Mouse (Mus musculus) liver, embryonic 16.5 days (tissue): ENCODE measurements around the gene Emc10. TPM values are rescaled to one million over a fixed set of nuclear protein-coding genes. Genes with fewer than 3 reads are reported as not detected.

Experiments
- ATAC-seq: fragments of 200-750 bp; cut with Nextera tagmentation; 2 replicates; pipeline ENCODE4 v1.8.0; 2017; ENCODE audit warnings: low read depth, mild to moderate bottlenecking, moderate number of reproducible peaks, moderate library complexity
- H3K27ac ChIP-seq: fragments of 300-500 bp; sonication (generic); 2 replicates; pipeline ENCODE4 v1.5.1; 2014; ENCODE audit warnings: mild to moderate bottlenecking, low read length
- H3K27me3 ChIP-seq: fragments of 300-500 bp; sonication (generic); 2 replicates; pipeline ENCODE4 v1.6.1; 2014; ENCODE audit warnings: low read depth, low read length, mixed read lengths; ENCODE audit not compliant: control insufficient read depth, insufficient read depth
- H3K36me3 ChIP-seq: fragments of 300-500 bp; sonication (generic); 2 replicates; pipeline ENCODE4 v1.6.1; 2014; ENCODE audit warnings: mild to moderate bottlenecking; ENCODE audit not compliant: control insufficient read depth, insufficient read depth
- H3K4me1 ChIP-seq: fragments of 300-500 bp; sonication (generic); 2 replicates; pipeline ENCODE4 v1.6.1; 2014; ENCODE audit warnings: low read depth, low read length, mixed read lengths; ENCODE audit not compliant: control insufficient read depth
- H3K4me2 ChIP-seq: fragments of 300-500 bp; sonication (generic); 2 replicates; pipeline ENCODE4 v1.6.1; 2014; ENCODE audit warnings: low read depth, low read length, mixed read lengths
- H3K4me3 ChIP-seq: fragments of 300-500 bp; sonication (generic); 2 replicates; pipeline ENCODE4 v1.5.1; 2014; ENCODE audit warnings: low read depth, mild to moderate bottlenecking, low read length
- H3K9ac ChIP-seq: fragments of 300-500 bp; sonication (generic); 2 replicates; pipeline ENCODE4 v1.6.1; 2014; ENCODE audit warnings: low read depth, low read length
- H3K9me3 ChIP-seq: fragments of 300-500 bp; sonication (generic); replicated peaks from 2 replicates; pipeline ENCODE4 v1.6.1; 2016; ENCODE audit warnings: low read length; ENCODE audit not compliant: control insufficient read depth
- WGBS: fragments of 180-500 bp; shearing (Covaris S2); extraction: QIAGEN DNeasy Blood & Tissue Kit; methylation state at CpG from one replicate; pipeline ENCODE4 v1.1.7; 2014; ENCODE audit not compliant: insufficient replicate concordance; 5-methylcytosine and 5-hydroxymethylcytosine counted together
- polyA plus RNA-seq: library from polyadenylated mRNA; unstranded; fragments of >200 nt; fragmentation: Nextera tagmentation; extraction: Ambion mirVana; gene quantifications from 2 replicates; pipeline ENCODE4 v1.2.1, GENCODE M21; 2015

Gene Emc10
- polyA plus RNA-seq, 1 experiment from 2014 or later, result 40.6 TPM

DNA sequence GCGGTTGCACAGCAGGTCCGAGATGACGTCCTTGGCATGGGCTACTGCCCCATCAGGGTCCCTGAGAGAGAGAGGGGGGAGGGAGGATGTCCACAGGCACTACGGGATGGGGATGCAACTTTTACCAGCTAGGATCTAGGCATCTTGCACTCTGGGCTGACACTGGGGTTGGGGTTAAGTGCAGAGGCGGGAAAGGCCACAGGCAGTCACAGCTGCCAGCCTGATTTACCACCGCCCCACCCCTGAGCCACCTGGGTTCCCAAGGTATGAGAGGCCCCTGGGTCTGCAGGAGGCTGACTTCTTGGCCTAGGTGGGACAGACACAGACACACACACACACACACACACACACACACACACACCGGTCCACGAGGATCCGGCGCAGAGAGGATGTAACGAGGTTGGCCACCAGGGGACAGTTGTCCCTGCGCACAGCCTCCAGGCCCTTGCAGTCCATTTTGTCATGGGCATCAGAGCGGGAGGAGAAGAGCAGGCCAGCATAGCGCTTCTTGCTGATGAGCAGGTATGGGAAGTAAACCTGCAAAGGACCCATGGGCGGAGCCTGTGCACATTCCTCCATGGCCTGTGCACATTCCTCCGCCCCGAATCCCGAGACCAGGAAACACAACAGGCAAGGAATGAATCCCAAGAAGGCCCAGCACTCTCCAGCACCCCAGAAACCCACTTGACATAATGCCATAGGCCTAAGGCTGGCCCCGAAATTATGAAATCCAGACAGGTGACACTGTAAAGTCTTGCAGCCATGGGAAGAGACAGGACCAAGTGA, 38.5 kb upstream of the Emc10 start:
- Histone ChIP-seq H3K27me3 (no peaks in the 10 kb centered on the region), H3K4me2 (no peak overlapping the region), H3K36me3 (peaks cover 39% of the 10 kb centered on the region), H3K4me1 (no peaks in the 10 kb centered on the region; the same call in 1 of the 2 replicates), H3K4me3 (no peak overlapping the region), H3K27ac (no peak overlapping the region), H3K9ac (no peak overlapping the region), H3K9me3 (no peaks in the 10 kb centered on the region)
- ATAC-seq, result no peak
- 85% methylated on average over 19 of the region's 19 CpGs for WGBS

DNA sequence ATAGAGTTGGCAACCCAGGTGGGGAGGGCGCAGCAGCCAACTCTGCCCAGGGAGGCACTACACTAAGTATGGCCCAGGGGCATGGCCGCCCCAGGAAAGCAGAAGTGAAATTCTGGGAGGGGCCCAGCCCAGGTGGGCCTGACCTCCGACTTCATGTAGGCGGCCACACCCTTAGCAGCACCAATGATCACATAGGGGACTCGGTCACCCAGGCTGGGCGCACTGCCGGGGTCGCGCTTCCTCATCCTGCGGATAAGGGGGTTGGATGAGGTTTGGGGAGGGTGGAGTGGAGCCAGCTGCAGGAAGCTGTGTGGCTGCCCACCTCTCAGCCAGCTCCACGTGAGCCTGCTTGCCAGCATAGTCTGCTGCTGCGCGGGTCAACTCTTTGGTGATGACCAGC, 37.9 kb upstream of the Emc10 start:
- no peak overlapping the region for H3K27ac ChIP-seq
- H3K4me1 ChIP-seq, result no peaks in the 10 kb centered on the region; the same call in 1 of the 2 replicates

DNA sequence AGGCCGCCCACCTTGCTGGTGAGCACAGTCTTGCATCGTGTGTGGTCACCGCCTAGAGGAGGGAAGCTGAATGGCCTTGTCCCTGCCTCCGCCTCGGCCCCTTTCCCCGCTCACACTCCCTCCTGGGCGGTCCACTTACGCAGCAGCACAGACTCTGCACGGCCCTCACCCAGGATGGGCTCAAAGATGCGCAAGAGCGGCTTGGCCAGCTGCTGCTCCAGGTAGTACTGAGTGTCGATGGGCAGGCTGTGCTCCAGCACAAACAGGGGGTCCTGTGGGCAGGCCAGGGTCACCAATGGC, 37.4 kb upstream of the Emc10 start:
- Histone ChIP-seq H3K4me3 (no peak overlapping the region), H3K9me3 (no peaks in the 10 kb centered on the region), H3K4me2 (no peak overlapping the region), H3K4me1 (no peaks in the 10 kb centered on the region; the same call in 1 of the 2 replicates), H3K27ac (no peak overlapping the region), H3K9ac (no peak overlapping the region), H3K27me3 (peaks cover under 1% of the 10 kb centered on the region; the same call in 1 of the 2 replicates), H3K36me3 (peaks cover 30% of the 10 kb centered on the region)
- ATAC-seq, result no peak
- WGBS, result 87% methylated on average over 12 of the region's 12 CpGs

More for the DNA sequence above, 37.9 kb upstream of the Emc10 start:
- no peak for ATAC-seq
- Histone ChIP-seq H3K9ac (no peak overlapping the region), H3K4me2 (no peak overlapping the region), H3K9me3 (no peaks in the 10 kb centered on the region), H3K36me3 (peaks cover 35% of the 10 kb centered on the region), H3K4me3 (no peak overlapping the region), H3K27me3 (no peaks in the 10 kb centered on the region)
- 73% methylated on average over 13 of the region's 13 CpGs for WGBS

DNA sequence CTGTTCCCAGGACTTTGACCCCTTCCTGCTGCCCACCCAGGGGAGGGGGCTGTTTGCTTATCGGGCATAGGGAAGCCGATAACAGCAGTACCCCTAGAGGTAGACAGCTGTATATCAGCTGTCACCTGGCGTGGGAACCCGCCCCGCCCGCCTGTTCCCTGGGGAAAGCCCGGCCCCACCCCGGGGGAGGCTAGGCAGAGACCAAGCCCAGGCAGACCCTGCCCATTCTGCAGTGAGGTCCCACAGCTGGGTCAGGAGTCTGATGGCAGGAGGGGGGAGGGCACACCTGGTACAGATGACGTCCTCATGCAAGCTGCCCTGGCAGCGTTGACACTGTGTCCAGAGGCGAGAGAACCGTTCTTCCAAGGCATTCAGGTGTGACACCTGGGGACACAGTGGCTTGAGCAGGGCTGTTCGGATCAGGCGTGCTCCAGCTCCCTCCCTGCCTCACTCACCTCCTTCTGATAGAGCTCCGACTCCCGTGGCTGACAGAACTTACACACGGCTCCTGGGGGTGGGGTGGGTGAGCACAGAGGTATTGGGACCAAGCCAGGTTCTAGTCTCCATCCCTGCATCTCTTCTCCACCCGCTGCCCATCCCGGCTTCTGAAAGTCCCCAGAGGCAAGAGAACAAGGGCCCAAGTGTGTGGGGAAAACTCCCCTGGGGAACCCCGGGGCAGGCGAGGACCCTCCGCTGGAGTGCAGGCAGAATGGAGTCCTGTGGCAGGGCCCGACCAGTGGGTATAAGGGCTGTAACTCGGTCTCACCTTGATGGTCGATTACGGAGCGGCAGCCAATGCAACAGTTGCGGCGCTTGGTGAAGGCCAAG, 36.8 kb upstream of the Emc10 start:
- Histone ChIP-seq H3K27me3 (peaks cover 4% of the 10 kb centered on the region; the same call in 1 of the 2 replicates), H3K36me3 (peaks cover 25% of the 10 kb centered on the region), H3K4me1 (peaks cover 3% of the 10 kb centered on the region), H3K27ac (no peak overlapping the region), H3K4me2 (no peak overlapping the region), H3K9ac (no peak overlapping the region), H3K4me3 (no peak overlapping the region), H3K9me3 (no peaks in the 10 kb centered on the region)
- ATAC-seq, result no peak
- 73% methylated on average over 29 of the region's 29 CpGs for WGBS

DNA sequence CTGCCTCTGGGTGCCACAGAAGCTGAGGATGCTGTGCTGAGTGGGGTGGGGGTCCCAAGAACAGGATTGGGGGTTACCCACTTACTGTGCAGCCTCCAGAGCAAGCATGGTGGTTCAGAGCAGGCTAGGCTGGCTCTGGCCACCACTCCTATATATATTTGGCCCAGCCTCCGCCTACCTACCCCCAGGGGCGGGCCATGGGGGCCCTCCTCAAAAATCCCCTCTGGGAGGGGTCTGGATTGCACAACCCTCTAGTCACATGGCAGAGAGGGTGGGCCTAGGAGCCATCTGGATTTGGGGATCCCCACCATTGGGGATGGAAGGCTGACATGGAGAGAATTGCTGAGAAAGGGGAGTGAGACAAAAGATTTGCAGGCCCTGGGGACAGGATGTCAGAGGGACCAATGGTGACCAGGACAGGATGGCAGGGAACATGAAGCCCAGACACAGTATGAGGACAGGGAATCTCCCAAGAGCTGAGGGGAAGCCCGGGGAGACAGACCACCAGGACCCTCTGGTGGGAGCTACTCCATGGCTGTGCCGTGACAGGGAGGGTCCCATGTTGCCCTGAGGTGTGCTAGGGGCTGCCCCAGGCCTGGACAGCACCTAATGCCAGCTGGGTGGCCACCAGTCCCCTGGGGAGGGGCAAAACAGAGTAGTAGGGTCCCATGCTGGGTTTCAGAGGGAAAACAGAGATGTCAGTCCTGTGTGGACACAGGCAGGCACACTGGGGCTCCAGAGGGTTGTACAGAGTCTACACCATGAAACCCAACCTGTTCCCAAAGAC, 35.8 kb upstream of the Emc10 start, which contains the start of gene Spib:
TSS of gene Spib (minus strand) at position 126 of the 787 bp plus-strand sequence.
- Histone ChIP-seq H3K27me3 (peaks cover 4% of the 10 kb centered on the region; the same call in 1 of the 2 replicates), H3K4me3 (no peak within 1 kb of the TSS), H3K27ac (no peak within 1 kb of the TSS), H3K36me3 (peaks cover 15% of the 10 kb centered on the region), H3K4me2 (no peak within 1 kb of the TSS), H3K9me3 (no peaks in the 10 kb centered on the region), H3K9ac (no peak within 1 kb of the TSS), H3K4me1 (peaks cover 9% of the 10 kb centered on the region)
- no peak for ATAC-seq
- 76% methylated on average over 4 of the region's 4 CpGs for WGBS

DNA sequence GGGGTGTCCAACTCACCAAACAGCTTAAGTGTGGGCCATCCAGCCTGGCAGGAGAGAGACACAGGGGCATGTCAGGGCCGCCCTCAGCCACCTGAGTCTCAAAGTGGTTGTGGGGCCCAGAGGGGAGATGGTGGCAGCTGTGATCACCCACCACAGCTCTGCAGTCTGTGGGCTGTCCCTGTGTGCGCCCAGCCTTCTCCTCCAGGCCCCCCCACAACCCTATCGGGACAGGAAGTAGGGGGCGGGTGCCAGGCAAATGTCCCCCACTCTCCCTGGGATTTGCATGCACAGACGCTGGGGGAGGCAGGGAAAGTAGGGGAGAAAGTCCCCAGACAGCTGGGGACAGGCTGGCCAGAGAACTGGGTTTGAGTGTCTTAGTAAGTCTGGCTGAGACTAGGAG, 34.9 kb upstream of the Emc10 start:
- ATAC-seq, result no peak
- WGBS, result 25% methylated on average over 5 of the region's 5 CpGs
- Histone ChIP-seq H3K4me3 (no peak overlapping the region), H3K4me2 (no peak overlapping the region), H3K27ac (no peak overlapping the region), H3K36me3 (peaks cover 14% of the 10 kb centered on the region), H3K9ac (no peak overlapping the region), H3K9me3 (no peaks in the 10 kb centered on the region), H3K27me3 (peaks cover 5% of the 10 kb centered on the region; the same call in 1 of the 2 replicates), H3K4me1 (peaks cover 9% of the 10 kb centered on the region)

DNA sequence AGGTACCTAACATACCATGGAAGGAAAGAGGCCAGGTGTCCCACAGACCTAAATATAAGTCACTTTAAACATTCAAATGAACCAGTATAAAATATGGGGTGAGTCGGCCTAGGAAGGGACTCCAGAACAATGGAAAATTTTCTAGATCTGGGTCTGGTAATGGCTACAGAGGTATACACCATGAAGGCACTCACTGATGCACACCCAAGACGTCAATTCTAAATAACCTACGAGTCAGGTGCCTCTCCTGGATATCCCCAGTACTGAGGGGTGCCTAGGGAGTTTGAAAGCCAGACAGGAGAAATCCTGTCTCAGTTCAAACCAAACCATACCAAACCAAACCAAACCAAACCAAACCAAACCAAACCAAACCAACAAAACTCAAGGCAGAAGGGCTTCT, 34.2 kb upstream of the Emc10 start:
- Histone ChIP-seq H3K4me2 (no peak overlapping the region), H3K4me3 (no peak overlapping the region), H3K4me1 (peaks cover 9% of the 10 kb centered on the region), H3K9ac (no peak overlapping the region), H3K27ac (no peak overlapping the region), H3K36me3 (peaks cover 13% of the 10 kb centered on the region), H3K9me3 (no peaks in the 10 kb centered on the region), H3K27me3 (peaks cover 11% of the 10 kb centered on the region)
- 62% methylated on average over 3 of the region's 3 CpGs for WGBS
- ATAC-seq, result no peak

DNA sequence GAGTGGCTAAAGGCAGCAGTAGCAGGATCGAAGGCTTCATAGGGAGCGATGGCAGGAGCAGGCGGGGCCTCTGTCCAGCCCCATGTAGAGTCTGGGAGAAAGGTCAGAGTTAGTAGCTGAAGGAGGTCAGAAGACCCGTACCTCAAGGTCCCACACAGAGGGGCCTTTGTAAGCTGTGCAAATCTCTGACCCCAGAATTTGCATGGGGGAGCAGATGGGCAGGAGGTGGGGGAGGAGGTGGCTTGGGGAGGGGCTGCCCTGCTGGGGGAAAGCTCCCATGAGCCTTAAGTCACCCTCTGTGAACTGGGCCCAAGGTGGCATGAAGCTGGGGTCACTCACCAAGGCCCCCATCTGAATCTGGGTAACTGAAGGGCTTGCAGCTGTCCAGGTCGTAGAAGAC, 33.2 kb upstream of the Emc10 start:
- Histone ChIP-seq H3K4me1 (peaks cover 9% of the 10 kb centered on the region), H3K9me3 (no peaks in the 10 kb centered on the region), H3K36me3 (peaks cover 4% of the 10 kb centered on the region), H3K27me3 (peaks cover 18% of the 10 kb centered on the region), H3K9ac (no peak overlapping the region), H3K4me3 (no peak overlapping the region), H3K27ac (no peak overlapping the region), H3K4me2 (no peak overlapping the region)
- ATAC-seq, result no peak
- 75% methylated on average over 5 of the region's 5 CpGs for WGBS
